Mouse (Mus musculus) left cerebral cortex, postnatal 4 days (tissue): ENCODE data around the gene Fblim1. TPM values are rescaled to one million over a fixed set of nuclear protein-coding genes. Genes with fewer than 3 reads are reported as not detected.

Experiments used
- DNase-seq: peaks from one replicate; pipeline ENCODE4 v3.0.0-alpha.2; 2022
- intact Hi-C: fragments of 180-260 bp; cut with DNase I; formaldehyde crosslinking; loops from one replicate; pipeline ENCODE4 v1.15.1; 2025
- total RNA-seq, 2 experiments: library from RNA; stranded (reverse); gene quantifications; 2 replicates each; pipeline ENCODE4 v1.2.3; 2021

Fblim1 gene
- total RNA-seq, 2 experiments from 2014 or later: 19.8 to 23.8 TPM

DNA sequence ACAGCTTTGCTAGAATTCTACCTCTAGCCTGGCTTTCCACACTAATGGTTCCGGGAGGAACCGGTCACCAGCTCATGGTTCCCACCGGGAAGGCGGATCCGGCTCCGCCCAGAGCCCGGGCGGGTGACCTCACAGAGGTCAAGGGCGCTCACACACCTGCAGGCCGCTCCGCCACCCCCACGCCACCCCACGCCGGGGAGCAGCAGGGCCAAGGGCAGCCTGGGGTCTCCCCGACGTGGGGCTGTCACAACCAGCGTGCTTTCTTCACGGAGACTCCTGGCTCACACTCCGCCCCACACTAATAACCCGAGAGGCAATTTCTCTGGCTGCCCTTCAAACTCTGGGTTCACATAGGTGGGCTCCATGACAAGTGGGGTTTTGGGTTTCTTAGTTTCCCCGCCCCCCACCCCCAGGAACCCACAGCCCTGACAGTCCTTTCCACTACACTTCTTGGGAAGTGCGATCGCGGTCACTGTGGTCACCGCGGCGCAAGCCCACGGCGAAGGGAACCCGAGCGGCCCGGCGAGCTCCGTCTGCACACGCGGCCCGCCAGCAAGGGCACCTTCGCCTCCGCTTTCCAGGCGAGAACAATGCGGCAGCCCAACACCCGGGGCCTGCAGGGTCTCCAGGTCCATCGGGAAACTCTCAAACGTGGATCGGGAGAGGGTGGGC lies 60.7 kb downstream of the Fblim1 start:
- peak; percentile 62 for DNase-seq
- intact Hi-C loops: no loop called here

DNA sequence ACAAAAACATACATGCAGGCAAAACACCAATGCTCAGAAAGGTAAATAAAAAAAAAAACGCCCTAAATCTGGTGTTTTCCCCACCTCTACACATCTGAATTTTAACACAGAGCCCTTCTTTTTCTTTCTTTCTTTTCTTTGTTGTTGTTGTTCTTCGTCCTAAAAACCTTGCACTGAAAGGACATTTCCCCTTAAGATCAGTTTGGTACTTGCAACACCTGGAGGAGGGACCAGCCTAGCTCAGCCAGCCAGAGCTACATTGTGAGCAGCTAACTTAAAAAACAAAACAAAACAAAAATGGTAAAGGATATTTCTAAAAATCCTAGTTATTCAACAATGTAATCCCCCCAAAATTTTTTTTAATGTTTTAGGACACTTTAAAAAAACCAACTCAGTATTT lies 61.4 kb downstream of the Fblim1 start:
- no peak for DNase-seq
- intact Hi-C loops: no loop called here

DNA sequence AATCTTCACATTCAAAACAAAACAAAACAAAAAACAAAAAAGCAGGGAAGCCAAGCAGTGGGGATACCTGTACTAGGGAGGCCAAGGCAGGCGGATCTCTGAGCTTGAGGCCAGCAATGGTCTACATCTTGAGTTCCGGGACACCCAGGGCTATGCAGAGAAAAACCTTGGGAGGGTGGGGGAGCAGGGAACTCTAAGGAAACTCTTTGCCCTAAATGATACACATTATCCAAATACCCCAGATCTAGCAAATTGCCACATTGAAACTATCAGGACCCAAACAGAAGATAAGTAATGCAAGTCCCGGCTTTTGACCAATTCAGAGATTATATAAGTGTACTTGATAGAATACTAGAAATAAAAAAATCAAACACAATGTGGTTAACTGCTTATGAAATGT lies 62.3 kb downstream of the Fblim1 start:
- no peak for DNase-seq
- intact Hi-C loops: no loop called here

DNA sequence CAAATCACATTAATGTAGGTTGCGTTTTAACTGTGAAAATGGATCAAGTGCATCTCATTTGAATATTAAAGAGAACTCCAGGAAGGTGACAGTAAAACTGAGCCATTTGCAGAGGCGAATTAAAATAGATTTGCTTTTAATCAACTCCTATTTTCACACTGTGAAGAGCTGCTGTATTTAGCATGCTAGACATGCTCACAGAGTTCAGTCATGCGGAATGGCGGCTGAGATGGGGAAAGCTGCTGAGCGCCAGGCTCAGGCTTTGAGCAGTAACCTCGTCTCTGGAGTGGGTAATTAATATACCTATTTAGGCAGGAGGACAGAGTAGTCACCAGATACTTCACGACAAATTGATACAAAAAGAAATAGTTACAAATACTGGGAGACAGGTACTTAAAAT lies 64.0 kb downstream of the Fblim1 start:
- intact Hi-C loops: no loop called here
- DNase-seq: peak; percentile 67

DNA sequence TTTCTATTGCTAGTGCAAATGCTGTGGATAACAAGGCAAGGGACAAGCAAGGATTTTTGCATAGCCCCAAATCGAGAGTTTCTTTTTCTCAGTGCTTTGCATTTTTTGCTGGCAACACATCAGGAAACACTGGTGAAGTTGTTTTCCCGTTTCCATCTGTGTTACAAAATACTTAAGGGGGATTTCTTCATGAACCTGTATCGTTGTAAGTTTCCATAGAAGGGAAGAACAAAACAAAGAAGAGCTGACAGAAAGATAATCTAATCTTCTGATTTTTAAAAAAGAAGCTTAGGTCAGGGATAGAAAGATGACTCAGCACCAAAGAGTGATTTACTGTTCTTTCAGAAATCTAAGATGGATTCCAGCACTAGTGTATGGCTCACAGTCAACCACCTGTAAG lies 65.1 kb downstream of the Fblim1 start:
- DNase-seq: no peak
- intact Hi-C loops: no loop called here

DNA sequence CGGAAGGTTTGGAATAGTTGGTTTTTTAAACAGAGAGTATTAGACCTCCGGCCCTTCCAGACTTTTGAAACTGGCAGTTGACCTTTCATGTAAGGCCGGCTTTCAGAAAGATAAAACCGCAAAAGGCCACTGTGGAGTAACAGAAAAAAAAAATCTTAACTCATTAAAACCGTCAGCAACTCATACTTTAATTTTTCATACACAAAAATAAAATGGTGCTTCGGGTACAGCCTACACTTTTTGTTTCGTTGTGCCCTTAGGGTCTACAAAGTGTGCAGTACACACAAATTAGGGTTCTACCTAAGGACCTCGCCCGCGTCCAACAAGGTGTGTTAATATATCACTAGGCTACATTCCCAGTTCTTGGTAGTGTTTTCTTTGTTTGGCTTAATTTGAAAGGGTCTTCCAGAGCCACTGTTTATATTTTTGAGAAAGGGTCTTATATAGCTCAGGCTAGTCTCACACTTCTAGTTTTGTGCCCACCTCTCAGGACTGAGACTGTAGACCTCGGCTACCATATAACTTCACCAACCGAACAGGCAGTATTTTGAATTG lies 66.6 kb downstream of the Fblim1 start:
- intact Hi-C loops: loop anchor here (5.0 kb wide), 1 partner anchor 37 kb away; no protein-coding TSS in a partner anchor
- DNase-seq: no peak

DNA sequence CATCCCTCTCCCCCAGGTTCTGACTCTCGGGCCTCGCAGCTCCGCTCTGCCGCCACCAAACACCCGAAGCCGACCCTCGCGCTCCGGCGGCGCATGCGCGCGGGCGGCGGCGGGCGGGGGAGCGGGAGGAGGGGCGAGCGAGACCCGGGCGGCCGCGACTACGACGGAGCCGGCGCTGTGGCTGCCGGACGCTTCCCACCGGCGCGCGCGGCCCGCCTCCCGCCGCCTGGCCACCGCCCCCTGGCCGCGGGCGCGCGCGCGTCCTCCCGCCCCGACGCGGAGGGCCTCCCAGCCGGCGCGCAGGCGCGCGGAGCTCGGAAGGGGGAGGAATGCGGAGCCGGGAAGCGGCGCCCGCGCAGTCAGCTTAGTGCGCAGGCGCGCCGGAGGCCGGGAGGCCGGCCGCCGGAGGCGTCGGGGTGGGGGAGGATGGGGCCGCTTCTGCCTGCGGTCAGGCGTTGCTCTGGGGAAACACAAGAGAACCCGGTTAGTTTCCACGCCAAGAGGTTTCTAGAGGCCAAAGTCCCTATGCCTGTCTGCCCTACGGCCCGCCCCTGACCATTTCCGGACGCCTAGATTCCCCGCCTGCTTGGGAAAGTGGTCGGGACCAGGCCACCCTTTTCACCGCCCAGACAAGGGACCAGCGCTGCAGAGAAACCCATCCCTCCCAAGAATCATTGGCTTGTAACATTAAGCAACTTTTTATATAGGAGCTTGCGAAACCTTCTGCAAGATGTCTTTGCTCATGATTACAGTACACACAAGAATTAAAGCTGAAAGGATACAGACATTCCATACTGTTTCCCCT lies 67.3 kb downstream of the Fblim1 start, which contains the start of gene Spen:
Gene Spen, minus strand, starts transcription at position 190 of the 805 bp plus-strand sequence.
- intact Hi-C loops: loop anchor here (5.0 kb wide), 1 partner anchor 36 kb away; no protein-coding TSS in a partner anchor
- DNase-seq: peak; percentile 95

DNA sequence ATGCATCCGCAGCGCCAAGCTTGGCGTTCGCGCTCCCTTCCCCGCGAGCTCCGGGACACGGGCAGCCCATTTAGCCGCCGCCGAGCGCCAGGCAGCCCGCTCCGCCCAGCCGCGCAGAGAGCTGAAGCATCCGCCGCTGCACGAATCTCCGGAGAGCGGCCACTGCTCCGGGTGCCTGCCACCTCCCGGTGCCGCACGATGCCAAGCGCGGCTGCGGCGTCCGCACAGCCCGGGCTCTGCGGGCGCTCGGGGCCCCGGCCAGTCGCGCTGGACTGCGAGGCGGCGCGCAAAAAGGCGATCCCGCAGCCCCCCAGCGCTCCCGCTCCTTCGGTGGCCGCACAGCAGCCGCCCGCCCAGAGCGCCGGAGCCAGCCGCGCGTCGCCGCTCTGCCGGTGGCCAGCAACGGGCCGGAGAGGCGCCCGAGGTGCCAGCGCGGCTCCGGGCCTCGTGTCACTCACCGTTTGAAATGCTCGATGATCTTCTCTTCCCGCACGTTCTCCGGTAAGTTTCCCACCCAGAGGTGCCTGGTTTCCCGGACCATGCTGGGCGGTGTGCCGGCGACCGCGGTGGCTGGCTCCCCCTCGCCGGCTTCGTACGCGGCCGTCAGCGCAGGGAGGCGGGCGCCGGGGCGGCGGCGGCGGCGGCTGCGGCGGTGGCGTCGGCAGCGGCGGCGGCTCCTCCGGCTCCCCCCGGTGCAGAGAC lies 68.0 kb downstream of the Fblim1 start:
- peak; percentile 30 for DNase-seq
- intact Hi-C loops: loop anchor here (5.0 kb wide), 1 partner anchor 36 kb away; no protein-coding TSS in a partner anchor

DNA sequence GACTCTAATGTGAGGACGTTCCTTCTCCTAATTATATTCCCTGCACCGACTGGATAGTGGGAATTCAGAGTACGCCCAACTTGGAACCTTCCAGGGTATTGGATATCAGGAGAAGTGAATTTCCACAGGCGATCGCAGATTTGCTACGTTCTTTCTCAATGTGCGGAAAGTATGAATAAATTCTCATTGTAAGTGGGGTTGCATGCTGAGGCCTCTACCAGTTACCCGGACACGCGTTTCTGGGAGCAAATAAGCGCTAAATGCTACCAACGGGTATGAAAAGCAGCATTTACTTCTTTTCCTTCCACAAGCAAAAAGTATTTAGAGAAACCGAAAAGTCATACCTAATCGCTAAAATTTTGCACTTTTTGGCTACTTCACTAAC lies 68.7 kb downstream of the Fblim1 start:
- DNase-seq: no peak
- intact Hi-C loops: loop anchor here (5.0 kb wide), 1 partner anchor 35 kb away; no protein-coding TSS in a partner anchor

DNA sequence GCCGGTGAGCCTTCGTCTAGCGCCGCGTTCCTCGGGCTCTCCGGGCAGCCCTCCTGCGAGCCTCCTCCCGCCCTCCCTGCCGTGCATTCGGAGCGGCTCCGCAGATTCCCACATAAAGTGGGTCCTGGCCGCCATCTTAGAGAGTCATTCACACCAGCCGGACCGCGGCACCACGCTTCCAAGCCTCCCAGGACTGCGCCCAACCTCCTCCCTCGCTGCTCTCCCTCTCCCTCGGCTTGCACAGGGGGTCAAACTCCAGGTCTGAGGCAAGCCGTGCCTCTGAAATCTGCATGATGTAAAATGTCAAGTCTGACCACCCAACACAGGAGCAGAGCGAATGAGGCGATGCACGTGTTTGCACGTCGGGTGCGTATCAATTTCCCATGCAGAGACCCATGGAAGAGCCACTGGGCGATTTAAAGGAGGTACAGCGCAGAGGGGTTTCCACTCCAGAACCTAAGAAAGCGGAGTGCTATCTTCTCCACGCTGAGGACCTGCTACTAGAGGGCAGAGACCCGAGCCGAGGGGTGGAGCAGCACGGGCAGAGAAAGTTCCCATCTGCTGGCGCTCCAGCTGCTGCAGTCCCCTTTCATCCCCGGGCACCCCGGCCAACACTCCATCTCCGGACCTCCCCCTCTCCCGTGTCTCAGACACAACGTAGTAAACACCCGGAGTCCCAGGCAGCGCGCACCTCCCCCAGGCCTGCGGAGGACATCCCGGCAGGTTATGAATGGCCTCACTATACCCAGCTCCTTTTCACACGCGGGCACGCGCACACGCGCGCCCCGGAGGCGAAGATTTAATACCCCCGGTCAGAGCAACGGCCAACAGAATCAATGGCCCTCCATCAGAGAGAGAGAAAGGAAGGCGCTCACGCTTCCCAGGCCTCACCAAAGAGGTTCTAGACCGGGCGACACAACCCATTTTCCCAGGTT lies 69.3 kb downstream of the Fblim1 start:
- DNase-seq: peak; percentile 87
- intact Hi-C loops: loop anchor here (5.0 kb wide), 1 partner anchor 34 kb away; no protein-coding TSS in a partner anchor

DNA sequence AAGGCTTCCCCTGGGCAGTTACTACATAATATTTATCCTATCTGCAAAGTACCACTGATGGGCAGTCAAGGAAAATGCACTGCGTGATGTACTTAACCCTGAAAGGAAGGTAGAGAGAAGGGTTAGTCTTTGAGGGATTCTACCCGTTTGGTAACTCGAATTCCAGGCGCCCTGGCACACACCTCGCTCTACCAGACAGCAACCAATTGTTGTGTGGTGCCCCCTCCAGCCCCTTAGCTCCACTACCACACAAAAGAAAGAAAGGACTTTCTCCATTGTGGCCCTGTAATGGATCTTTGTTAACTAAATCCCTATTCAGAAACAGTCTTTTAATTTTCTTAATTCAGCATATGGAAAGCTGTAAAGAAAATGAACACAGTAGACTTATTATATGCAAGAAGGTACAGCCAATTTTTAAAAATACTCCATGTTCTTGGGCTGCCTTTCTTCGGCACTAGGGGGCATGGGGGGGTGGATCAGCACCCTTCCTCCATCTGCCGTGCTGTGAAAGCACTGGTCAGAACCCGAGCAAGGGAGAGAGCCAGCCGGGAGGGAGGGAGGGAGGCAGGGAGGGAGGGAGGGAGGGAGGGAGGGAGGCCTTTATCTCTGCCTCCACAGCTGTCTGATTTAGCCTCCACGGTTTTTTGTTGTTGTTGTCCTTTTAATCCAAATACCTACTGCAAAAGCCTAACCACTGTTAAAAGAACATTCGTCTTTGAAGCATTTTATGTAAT lies 70.8 kb downstream of the Fblim1 start:
- DNase-seq: peak; percentile 76

DNA sequence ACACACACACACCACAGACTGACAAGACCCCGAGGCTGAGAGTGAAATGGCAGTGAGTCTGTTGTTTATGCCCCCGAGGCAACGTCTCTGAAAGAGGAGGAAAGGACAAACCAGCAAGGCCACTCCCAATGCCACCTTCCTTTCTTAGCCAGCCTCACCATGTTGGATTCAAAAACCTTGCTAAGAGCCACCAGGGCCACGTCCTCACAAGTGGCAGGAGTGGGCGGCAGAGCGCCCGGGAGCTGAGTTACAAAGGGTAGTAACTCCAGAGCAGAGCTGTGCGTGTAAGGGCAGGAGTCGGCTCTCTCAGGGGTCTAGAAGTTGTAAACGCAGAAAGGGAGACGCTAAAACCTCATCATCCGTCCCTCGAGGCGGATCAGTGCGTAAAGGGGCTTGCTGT lies 74.9 kb downstream of the Fblim1 start:
- intact Hi-C loops: no loop called here
- no peak for DNase-seq

More for the DNA sequence above, 70.8 kb downstream of the Fblim1 start:
- intact Hi-C loops: loop anchor here (5.0 kb wide), 1 partner anchor 33 kb away; no protein-coding TSS in a partner anchor

DNA sequence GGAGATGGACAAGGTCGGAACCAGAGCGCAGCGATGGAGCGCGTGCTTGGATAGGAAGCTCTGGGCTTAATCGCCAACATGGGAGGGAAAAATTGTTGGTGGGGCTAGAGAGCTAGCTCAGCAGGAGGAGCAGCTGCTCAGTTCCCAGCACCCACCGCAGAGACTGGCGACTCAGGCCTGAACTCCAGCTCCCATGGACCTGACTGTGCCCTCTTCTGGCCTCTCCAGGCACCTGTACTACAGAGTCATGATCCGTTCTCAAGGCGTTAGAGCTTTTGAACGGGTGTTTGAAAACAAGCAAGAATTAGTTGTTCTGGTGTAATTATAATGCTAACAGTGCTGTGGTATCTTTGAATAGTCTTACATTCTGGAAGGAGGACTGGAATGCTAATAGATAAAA lies 77.0 kb downstream of the Fblim1 start:
- DNase-seq: no peak
- intact Hi-C loops: no loop called here

DNA sequence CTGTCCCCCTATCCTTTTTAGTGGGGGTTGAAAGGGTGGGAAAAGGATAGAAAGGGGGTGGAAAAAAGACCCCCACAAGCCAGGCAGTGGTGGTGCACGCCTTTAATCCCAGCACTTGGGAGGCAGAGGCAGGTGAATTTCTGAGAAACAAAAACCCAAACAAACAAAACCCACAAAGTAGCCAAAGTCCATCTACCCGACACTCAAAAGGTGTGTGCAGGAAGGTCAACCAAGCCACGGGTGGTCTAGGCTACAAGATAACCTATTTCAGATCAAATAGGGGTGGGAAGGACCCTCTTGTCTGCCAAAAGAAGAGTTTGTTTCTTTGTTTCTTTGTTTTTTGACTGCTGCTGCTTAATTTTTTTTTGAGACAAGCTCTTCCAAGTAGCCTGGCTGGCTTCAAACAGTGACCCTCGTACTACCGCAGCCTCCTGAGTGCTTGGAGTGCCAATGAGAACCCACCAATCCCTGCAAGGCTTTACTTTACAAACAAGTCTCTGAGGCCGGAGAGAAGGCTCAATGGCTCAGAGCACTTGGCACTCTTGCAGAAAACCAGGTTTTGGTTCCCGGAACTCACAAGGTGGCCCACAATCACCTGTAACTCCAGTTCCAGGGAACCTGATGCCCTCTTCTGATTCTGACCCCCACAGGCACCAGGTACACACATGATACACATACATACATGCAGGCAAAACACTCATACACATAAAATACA lies 78.8 kb downstream of the Fblim1 start:
- DNase-seq: no peak
- intact Hi-C loops: no loop called here
